Mouse (Mus musculus): ENCODE data around the gene Snd1.
"Not testable (repeated sequence)": the region's sequence is repeated elsewhere in the genome, so short reads cannot be mapped to it uniquely, and the experiment has no call there.

Snd1 gene

GRCm38 (mm10) chr6:28486008-28486407 is 11.1 kb downstream of the Snd1 start:
- no peak for DNase-seq (ENCODE audit: low read depth, low spot score)

GRCm38 (mm10) chr6:28486471-28486870 is 11.5 kb downstream of the Snd1 start:
- no peak for DNase-seq (ENCODE audit: low read depth, low spot score)

- DNase-seq (ENCODE audit: low read depth, low spot score): no peak
Observed at GRCm38 (mm10) chr6:28486905-28487304, 12.0 kb downstream of the Snd1 start.

- no peak for DNase-seq (ENCODE audit: low read depth, low spot score)
Observed at GRCm38 (mm10) chr6:28488204-28488851, 13.4 kb downstream of the Snd1 start.

DNA sequence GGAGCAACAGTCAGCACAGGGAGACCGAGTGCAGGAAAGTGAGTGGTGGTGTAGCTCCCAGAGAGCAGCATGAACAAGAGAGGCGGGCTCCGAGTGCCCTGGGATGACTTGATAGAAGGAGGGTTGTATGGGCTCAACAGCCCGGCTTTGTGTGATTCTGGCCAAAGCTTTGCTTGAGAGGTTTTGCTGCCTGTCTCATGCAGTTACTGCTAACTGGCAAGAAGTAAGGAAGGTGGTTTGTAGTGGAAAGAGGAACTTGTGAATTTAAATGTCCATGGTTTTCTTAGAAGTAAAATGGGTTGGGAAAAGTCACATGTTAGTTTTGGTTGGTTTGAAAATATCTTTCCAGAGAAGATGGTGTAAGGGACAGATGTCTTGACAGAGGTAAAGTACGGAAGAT is 15.7 kb downstream of the Snd1 start:
- no peak for DNase-seq (ENCODE audit: low read depth, low spot score)

DNA sequence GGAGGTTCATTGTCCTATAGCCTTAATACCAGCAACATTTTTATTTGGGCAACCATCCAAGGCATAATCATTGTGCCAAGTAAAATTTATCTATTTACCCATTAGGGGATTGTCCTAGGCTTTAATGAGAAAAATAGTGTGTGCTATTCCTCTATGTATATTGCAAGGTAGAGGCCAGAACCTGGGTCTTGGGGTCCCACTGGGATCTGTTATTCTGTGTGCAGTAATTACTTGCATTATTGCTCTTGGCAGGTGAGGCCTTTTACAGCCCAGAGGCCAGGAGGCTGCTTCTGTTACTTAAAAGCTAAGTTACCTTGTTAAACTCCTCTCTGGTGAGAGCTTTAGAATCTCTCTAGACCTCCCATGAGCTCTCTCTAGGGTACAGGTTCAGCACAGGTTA is 16.3 kb downstream of the Snd1 start:
- DNase-seq (ENCODE audit: low read depth, low spot score): no peak

DNA sequence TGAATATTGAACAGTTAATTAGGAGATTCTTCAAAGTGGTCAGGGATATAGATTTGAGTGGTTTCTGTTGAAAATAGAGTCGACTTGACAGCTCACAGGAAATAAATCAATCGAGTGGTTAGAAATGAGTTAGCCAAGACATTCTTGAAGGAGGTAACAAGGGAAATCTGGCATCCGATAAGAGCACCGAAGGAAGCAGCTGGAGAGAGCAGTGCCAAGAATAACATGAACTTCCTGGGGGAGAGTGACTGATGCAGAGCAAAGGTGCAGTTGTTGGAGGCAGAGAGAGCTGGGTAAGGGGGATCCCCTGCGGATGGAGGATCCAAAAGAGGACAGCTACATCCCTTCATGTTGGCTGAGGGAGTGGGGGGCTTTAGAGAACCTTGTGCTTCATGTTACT is 22.9 kb downstream of the Snd1 start:
- peak; percentile 6 for DNase-seq (ENCODE audit: low read depth, low spot score)

- DNase-seq (ENCODE audit: low read depth, low spot score): no peak
Observed at GRCm38 (mm10) chr6:28502576-28502975, 27.6 kb downstream of the Snd1 start.

- DNase-seq (ENCODE audit: low read depth, low spot score): no peak
Observed at GRCm38 (mm10) chr6:28503148-28503547, 28.2 kb downstream of the Snd1 start.

DNA sequence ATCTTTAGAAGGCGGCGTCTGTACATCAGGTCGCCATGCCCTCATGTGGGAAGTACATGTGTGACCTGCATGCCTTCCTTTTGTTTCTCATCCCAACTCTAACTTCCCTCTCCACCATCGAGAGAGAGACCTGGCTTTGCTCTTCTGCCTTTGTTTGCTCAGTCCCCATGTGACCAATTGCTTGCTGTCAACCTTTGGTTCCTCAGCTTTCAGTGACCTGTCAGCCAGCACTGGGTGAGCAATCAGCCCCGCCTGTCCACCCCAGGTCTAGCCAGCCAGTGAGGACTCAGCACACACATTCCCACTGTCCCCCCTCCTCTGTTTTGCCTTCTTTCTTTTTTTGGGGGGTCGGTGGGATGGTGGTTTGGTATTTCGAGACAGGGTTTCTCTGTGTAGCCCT is 29.7 kb downstream of the Snd1 start:
- DNase-seq (ENCODE audit: low read depth, low spot score): no peak

DNA sequence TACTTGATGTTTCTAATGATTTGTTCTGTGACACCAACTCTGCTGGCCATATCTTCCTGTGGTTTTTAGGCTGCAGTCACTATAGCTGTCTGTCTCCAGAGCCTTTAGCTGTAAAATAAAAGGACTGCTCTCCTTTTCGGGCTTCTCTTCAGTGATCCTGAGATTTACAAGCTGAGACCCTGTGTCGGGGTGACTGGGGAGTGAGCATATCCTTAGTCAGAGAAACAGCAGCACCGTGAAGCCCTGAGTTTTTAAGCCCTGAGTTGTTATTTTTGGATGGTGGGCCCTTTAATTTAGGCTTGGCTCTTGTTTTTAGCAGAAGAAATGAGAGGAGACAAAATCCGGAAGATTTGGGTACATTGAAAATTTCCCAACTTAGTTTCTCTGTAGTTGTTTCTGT is 32.8 kb downstream of the Snd1 start:
- DNase-seq (ENCODE audit: low read depth, low spot score): no peak

DNA sequence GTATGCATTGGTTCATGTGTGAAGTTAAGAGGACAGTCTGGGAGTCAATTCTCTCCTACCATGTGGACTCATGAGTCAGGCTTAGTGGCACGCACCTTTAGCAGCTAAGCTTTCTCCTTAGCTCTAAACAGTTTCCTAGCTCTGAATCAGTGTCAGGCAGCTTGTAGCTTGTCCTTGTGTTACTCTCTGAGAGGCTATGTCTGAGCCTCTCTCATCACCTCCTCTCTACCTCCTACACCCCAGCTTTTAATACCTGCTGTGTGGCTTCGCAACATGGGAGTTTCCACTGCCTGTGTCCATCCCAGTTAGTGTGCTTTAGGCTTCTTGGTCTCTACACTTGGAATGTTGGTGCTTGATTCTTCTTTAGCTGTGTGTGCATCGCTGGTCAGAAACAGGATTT is 39.3 kb downstream of the Snd1 start:
- no peak for DNase-seq (ENCODE audit: low read depth, low spot score)

DNA sequence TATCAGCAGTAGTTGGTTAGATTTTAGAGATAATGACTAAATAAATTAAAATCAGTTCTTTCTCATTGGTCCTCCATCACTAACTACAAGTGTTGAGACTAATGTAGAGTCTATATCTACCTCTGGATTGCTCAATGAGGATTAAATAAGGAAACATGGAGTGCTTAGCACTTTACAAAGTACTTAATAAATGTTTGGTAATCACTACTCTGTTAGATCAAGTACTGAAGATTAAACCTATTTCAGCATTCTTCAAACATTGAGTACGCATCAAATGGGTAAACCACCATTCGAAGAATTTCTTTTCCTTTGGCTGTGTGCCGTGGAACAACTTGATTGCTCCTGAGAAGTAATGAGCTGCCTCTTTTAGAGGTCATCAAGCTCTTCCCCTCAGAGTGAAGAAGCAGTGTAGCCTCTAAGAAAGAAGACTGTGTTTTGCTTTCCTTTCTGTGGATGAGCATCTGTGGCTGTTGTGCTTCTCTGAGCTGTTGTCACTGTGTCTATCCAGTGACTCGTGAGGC is 40.0 kb downstream of the Snd1 start:
- DNase-seq (ENCODE audit: low read depth, low spot score): no peak

DNA sequence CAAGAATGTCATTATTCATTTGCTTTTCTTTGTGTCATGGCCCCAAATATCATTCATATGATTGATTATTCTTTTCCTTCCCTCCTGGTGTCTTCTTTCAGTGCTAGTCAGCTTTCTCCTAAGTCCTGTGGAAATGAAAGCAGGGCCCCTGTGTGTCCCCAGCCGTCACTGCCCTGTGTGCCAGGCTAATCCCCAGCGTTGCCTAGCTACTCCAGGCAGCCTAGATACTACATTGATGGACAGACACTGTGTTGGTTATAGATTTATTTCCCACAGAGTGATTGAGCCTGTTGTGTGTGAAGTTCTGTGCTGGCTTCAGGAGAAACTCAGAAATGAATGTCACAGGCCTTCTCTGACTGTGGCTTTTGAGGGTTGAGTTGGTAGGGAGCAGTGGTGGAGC is 41.7 kb downstream of the Snd1 start:
- DNase-seq (ENCODE audit: low read depth, low spot score): no peak

- no peak for DNase-seq (ENCODE audit: low read depth, low spot score)
Observed at GRCm38 (mm10) chr6:28517050-28517449, 42.1 kb downstream of the Snd1 start.

- DNase-seq (ENCODE audit: low read depth, low spot score): no peak
Observed at GRCm38 (mm10) chr6:28519426-28519825, 44.5 kb downstream of the Snd1 start.

DNA sequence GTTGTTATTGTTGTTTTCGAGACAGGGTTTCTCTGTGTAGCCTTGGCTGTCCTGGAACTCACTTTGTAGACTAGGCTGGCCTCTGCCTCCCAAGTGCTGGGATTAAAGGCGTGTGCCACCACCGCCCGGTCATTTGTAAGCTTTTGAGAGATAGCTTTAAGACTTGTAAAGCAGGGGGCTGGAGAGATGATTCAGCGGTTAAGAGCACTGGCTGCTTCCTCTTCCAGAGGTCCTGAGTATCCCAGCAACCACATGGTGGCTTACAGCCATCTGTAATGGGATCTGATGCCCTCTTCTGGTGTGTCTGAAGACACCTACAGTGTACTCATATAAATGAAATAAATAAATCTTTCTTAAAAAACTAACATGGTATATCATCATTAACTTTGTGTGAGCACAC is 45.8 kb downstream of the Snd1 start:
- DNase-seq (ENCODE audit: low read depth, low spot score): not testable (repeated sequence)

- no peak for DNase-seq (ENCODE audit: low read depth, low spot score)
Observed at GRCm38 (mm10) chr6:28521416-28521815, 46.5 kb downstream of the Snd1 start.

DNA sequence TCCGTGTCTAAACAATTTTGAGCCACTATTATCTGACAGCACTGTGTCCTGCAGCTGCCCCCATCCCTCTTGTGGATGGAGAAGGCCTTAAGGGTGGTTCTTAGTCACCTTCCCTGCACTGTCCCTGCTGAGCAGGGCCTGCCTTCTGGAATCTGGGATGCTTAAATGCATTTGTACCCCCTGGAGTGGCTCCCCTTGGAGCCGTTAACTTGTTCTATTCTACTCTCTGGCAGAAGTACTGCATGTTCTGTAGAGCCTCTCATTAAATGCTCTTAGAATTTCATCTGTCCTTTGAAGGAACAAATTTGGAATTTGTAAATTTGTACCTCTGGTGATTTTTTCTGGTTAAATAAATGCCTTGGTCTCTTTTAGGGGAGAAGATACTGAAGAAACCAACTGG is 50.6 kb downstream of the Snd1 start:
- no peak for DNase-seq (ENCODE audit: low read depth, low spot score)

GRCm38 (mm10) chr6:28527459-28527858 is 52.5 kb downstream of the Snd1 start:
- no peak for DNase-seq (ENCODE audit: low read depth, low spot score)

- DNase-seq (ENCODE audit: low read depth, low spot score): no peak
Observed at GRCm38 (mm10) chr6:28528208-28528607, 53.3 kb downstream of the Snd1 start.

GRCm38 (mm10) chr6:28536464-28536863 is 61.5 kb downstream of the Snd1 start:
- DNase-seq (ENCODE audit: low read depth, low spot score): no peak

DNA sequence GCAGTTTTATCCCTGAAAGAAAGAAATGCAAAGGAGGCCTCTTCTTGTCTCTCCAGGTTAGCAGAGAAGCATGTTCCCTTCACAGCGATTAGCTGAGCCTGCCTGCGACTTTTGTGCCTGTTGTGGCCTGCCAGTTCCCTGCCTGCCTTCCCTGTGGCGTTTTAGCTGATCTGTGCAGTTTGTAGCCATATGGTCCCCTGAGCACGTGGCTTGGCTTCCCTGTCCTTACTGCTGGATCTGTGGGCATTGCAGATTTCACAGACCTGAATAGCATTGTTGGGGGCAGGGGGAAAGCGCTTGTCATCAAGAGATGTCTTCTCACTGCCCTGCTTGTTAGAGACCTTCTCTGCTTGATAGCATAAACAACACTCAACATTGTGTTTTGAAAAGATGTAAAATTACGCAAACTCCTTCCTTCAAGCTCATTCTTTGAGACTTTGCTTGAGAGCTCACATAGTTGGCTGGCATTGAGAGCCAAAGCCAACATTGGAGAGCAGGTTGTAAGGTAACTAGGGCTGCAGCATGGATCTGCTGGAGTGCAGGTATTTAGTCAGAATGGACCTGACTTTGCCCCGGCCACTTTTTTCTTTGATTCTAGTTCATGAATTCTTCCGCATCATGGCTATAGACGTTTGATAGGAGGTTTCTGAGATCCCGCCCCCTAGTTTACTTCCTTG is 63.0 kb downstream of the Snd1 start:
- DNase-seq (ENCODE audit: low read depth, low spot score): peak; percentile 21

All from mesoderm, embryonic 11.5 days (tissue).